Mouse (Mus musculus): ENCODE results near the gene Galnt3.
A peak's percentile ranks its signal among the peaks of the same experiment; 100 is the strongest.

Galnt3 gene

GRCm38 (mm10) chr2:66124591-66125271 lies at the start of gene Galnt3:
Galnt3 (minus strand) TSS chr2:66124994.
- peak; percentile 10 to 61 for DNase-seq (ENCODE audit: inconsistent age in 2 of 2, low spot score in 1 of 2)

DNA sequence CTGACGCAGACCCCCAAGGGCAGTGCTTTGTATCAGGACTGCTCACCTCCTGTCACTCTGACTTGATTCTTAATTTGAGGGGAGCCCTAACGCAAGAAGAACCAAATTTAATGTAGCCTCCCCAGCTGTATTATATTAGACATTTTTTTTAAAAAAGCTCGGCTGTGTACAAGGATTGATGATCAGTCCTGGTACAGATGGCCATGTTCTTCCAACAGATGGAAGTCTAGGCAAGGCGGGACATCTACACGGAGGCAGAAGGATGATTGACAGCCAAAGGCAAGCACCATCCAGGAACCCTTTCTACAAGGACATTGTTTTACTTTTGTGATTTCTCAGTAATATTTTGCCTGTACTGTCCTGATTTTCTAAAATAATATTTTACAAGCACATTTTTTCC lies 48.3 kb upstream of the Galnt3 start:
- no peak for DNase-seq (ENCODE audit: inconsistent age in 2 of 2, low spot score in 1 of 2)

GRCm38 (mm10) chr2:66171643-66172042 lies 46.8 kb upstream of the Galnt3 start:
- no peak for DNase-seq (ENCODE audit: inconsistent age in 2 of 2, low spot score in 1 of 2)

DNA sequence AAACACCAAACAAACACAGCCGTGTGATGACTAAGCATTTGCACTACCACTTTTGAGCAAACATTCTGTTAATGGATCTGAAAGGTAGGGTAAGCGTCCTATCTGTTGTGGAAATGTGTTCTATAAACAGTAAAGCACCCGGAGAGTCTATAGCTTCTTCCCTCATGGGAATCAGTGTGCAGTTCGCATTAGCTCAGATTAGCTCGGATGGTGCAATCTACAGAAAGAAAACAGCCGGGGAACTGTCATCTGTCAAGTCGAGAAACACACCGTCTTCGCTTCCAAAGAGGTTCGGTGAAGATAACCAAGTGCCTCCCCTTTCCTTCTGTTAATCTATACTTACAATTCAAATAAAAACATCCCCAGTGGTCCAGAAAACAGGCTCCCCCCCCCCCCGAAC lies 45.9 kb upstream of the Galnt3 start:
- peak in 1 of 2 experiments; percentile 11 for DNase-seq (ENCODE audit: inconsistent age in 2 of 2, low spot score in 1 of 2)

GRCm38 (mm10) chr2:66165025-66165424 lies 40.2 kb upstream of the Galnt3 start:
- DNase-seq (ENCODE audit: inconsistent age in 2 of 2, low spot score in 1 of 2) = no peak

DNA sequence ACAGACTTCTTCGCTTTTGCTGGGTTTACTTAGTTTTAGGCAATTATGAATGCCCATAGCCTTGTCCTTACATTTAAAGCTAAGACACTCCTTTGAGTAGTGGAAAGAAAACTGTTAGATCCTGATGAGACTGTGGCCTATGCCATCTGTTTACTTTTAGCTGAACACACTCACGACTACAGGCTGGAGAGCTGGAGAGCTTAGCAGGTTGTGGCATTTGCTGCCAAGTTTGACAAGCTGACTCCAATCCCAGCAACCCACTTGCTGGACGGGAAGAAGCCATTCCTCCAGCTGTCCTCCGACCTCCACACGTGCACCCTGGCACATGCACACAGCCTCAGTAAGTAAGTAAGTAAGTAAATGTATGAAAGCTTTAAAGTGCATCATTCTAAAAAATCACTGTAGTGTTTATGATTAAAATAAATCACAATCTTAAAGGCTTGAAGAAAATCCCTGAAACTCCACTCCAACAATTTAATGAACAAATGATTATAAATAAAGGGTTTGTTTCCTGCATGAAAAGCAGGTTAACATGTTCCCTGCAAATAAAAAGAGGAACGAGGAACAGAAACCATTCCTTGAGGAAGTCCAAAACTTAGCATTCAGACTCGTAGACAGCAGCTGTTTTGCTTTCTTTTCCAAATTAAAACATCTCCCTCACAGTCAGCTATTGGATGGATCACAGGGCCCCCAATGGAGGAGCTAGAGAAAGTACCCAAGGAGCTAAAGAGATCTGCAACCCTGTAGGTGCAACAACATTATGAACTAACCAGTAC lies 33.5 kb upstream of the Galnt3 start:
- no peak for DNase-seq (ENCODE audit: inconsistent age in 2 of 2, low spot score in 1 of 2)

GRCm38 (mm10) chr2:66151436-66151835 lies 26.6 kb upstream of the Galnt3 start:
- DNase-seq (ENCODE audit: inconsistent age in 2 of 2, low spot score in 1 of 2) = no peak

DNA sequence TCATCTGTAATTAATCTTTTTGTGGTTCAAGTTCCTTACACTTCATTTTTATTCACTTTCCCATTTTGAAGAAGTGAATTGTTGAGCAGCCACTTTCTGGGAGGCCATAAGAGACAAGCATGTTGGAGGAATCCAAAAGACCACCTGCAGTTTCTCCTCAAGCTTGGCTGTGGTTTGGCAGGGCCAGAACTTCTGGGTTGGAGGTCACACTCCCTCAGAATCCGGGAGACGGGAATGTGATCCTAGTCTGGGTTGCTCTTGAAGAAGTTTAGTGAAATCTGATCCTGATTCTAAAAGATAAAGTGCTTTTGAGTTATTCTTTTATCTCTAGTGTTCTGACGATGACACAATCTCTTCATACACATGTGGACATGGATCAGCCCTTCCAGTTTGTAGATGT lies 25.7 kb upstream of the Galnt3 start:
- DNase-seq (ENCODE audit: inconsistent age in 2 of 2, low spot score in 1 of 2) = no peak

DNA sequence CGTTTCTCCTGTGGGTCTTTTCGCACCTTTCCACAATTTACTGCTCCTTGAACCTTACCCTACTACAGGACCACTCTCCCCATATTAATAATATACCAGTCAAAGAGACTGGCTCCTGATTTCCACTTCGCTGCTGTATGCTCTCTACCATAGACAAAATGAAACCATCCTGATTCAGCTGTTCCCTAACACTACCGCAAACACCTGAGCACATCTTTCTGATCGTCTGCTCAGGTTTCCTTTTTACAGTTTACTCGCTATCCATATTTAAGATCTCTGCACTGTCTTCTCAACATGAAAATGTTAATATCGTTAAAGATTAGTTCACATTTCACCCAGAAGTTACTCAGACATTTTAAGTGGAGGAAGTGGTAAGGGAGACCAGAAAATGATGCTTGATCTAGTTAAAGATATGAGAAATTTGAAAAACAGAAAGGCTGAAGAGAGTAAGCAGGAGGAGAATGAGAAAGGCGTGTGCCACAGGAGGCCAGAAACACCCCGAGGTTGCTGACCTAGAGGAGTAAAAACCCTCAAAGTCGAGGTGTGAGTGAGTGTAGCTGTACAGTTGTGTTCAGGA lies 23.9 kb upstream of the Galnt3 start:
- no peak for DNase-seq (ENCODE audit: inconsistent age in 2 of 2, low spot score in 1 of 2)

DNA sequence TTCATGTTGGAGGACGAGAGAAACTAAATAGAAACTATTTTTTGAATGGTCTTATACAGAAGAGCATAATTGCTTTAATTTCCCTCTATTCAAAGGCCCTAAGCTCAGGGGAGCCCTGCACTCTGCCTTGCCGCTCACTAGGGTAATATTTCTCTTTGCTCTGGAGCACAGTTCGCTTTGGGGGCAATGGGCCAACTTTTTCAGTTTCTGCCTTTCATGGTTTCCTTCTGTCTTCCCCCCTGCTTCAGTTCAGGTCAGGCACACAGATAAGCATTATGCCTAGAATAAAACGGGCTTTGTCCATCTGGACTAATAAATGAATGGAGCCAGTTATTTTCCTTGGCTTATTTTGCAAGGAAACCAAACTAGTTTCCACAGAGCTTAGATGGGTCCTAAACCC lies 21.7 kb upstream of the Galnt3 start:
- DNase-seq (ENCODE audit: inconsistent age in 2 of 2, low spot score in 1 of 2) = peak in 1 of 2 experiments; percentile 24

DNA sequence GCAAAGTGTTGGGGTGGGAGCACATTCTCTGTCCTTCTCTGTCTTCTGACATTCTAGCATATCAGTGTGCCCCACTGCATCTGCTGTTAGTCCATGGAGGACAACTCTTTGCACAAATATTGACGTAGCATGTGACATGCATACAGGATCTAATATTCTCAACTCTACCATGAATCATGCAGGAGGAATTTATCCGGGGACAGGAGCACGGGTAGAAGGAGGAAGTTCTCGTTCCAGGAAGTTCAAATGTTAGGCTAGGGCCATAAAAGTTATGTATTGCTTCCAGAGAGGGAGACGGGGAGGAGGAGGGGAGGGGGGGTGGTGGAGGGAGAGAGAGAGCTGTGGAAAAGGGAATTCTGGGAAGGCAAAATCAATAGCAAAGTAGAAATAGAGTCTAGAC lies 20.0 kb upstream of the Galnt3 start:
- peak in 1 of 2 experiments; percentile 25 for DNase-seq (ENCODE audit: inconsistent age in 2 of 2, low spot score in 1 of 2)

DNA sequence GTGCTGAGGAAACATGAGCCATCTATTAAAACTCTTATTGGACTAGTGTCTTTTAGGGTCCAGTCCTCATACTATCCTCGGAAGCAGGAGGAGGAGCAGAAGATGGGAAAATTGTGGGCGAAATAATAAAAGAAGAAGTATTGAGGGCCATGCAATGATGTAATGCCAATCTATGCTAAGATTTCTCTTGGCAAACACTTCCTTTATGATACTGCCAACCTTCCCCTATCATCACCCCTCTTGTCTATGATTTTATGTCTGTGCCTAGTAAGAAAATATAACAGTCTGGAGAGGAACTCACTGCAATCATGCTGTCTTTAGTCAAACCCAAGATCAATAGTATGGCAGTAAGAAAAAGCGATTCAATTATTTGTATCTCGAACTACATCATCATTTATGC lies 18.5 kb upstream of the Galnt3 start:
- DNase-seq (ENCODE audit: inconsistent age in 2 of 2, low spot score in 1 of 2) = no peak

DNA sequence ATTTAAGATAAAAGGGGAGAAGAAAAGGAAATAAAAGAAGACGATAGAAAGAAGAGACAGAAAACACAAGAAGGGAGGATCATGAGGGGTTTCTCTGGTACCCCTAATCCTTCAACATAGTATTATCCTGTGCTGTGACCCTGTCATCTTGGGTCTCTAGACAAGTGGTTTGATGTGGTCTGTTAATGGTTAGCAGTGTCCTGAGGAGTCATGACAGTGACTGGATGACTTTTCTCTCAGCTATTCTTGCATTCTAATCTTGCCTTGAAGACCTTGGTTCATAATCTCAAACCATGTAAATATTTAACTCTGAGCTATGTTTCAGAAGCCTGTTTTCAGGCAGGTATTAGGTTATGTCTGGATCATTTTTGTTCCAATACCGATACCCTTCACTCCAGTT lies 17.9 kb upstream of the Galnt3 start:
- no peak for DNase-seq (ENCODE audit: inconsistent age in 2 of 2, low spot score in 1 of 2)

- DNase-seq (ENCODE audit: inconsistent age in 2 of 2, low spot score in 1 of 2) = no peak
Measured at GRCm38 (mm10) chr2:66142268-66142667, 17.5 kb upstream of the Galnt3 start.

GRCm38 (mm10) chr2:66140246-66140645 lies 15.5 kb upstream of the Galnt3 start:
- no peak for DNase-seq (ENCODE audit: inconsistent age in 2 of 2, low spot score in 1 of 2)

DNA sequence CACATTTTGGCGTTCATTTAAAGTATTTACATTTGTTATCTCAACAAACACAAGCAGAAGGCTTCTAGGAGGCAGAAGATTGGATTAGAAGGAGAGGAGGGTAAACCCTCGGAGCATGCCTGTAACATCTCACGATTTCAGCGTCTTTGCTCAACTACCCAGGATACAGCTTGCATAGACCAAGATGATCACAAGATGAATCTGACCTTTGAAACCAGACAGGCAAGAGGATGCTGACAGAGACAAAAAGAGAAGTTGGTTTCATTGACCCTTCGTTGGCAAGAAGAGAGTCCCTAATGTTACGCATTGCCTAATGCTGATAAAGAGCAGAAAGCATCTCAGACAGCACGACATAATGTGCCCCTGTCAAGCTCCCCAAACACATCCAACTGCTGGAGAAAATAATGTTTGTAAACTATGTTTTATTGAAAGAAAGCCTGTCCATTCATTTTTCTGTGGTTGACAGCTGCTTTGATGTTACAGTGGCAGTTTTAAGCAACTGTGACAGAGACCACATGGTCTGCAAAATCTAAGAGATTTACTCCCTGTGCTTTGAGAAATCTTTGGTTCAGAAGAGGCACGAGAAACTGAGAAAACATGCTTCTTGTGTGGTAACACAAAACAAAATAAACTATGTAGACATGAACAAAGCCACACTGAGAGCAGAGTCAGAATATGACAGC lies 7.2 kb upstream of the Galnt3 start:
- DNase-seq (ENCODE audit: inconsistent age in 2 of 2, low spot score in 1 of 2) = no peak

GRCm38 (mm10) chr2:66128941-66129340 lies 4.1 kb upstream of the Galnt3 start:
- no peak for DNase-seq (ENCODE audit: inconsistent age in 2 of 2, low spot score in 1 of 2)

DNA sequence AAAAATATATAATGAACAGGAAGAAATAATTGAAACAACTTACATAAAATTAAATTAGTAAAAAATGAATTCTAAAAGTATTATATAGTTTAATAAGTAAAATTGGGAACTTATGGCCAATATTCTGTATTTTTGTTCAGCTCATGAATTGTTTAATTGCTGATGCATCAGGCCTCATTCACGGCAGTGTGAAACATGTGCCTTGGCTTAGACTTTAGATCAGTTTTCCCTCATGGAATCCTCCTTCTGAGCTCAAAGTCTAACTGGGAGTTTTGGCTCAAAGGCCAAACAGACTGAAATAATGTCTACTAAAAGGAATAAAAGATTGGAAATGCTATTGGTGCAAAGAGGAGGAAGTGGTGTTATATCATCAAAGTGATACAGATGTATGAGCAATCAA lies 2.7 kb upstream of the Galnt3 start:
- no peak for DNase-seq (ENCODE audit: inconsistent age in 2 of 2, low spot score in 1 of 2)

DNA sequence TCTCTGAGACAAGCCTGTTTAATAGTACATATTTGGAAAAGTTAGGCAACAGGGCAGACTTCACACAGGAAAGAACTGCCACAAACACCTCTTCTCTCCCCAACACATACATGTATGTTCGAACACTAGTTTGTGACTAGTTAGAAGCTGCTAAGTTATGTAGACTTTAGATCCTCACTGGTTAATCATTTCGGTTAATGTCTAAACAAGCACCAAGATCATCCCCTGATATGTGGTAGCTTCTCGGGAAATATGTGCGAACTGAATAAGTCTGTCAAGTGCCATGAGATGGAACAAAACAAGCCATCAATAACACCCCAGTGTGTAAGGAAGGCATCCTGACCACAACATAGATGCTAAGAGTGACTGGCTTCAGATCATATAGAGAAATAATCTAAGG lies 2.1 kb upstream of the Galnt3 start:
- DNase-seq (ENCODE audit: inconsistent age in 2 of 2, low spot score in 1 of 2) = no peak

DNA sequence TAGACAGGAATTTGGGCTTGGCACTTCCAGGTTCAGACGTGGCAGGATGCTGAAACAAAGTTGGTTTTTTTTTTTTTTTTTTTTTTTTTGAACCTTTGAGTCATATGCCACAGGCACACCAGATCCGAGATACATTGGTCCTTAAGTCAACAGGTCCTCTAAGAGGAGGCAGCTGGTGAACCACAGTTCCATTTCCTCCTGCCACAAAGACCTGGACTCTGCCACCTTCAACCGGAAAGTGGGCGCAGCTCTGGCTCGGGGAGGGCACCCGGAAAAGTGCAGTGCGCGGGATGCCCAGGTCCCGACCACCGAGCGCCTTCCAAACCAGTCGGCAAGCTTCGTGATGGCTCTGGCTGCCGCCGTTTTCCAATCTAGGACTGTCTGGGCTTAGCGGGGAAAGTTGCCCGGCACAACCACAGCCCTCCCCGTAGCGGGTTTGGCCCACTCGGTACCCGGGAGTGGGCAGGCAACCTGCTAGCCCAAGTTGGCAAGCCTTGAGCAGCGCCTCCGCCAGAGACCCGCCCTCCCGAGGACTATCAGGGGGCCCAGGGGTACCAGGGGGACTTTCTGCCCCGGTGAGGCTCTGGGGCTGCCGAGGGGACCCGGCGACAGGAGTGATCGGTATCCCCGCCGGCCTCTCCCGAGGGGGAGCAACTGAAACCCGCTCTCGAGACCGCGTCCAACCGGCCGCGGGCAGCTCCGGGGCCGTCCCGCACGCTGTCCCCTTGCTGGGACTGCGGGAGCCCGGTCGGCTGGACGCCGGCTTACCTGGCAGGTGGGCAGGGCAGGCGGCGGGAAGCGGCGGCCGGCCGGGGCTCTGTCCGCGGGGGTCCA lies 821 bp downstream of the Galnt3 start:
- peak; percentile 9 to 50 for DNase-seq (ENCODE audit: inconsistent age in 2 of 2, low spot score in 1 of 2)

- no peak for DNase-seq (ENCODE audit: inconsistent age in 2 of 2, low spot score in 1 of 2)
Measured at GRCm38 (mm10) chr2:66117686-66118085, 7.1 kb downstream of the Galnt3 start.
